Mouse (Mus musculus) MEL (cell line): ENCODE results near the gene Rhog. TPM values are rescaled to one million over a fixed set of nuclear protein-coding genes. Genes with fewer than 3 reads are reported as not detected.

Experiments
- DNase-seq: peaks from one replicate; pipeline ENCODE4 v3.0.0; 2011; ENCODE audit warnings: low read depth, low spot score
- H3K27ac ChIP-seq: 2 replicates; pipeline ENCODE4 v1.5.1; 2012; ENCODE audit warnings: low read depth, mild to moderate bottlenecking, control low read depth, low read length, moderate library complexity; ENCODE audit not compliant: control insufficient read depth
- H3K27me3 ChIP-seq, 2 experiments: fragments of 150-350 bp in 1 of 2; sonication (generic) in 1 of 2; 2 replicates each; pipeline ENCODE4 v1.6.1; 2012; ENCODE audit warnings: low read length in 2 of 2, mild to moderate bottlenecking in 2 of 2, improper control_type of control experiment in 1 of 2, moderate library complexity in 1 of 2; ENCODE audit not compliant: insufficient read depth in 2 of 2, control insufficient read depth in 1 of 2
- H3K36me3 ChIP-seq, 2 experiments: 2 replicates each; pipeline ENCODE4 v1.6.1; 2012 to 2014; ENCODE audit warnings: low read length in 2 of 2, improper control_type of control experiment in 1 of 2, inconsistent platforms in 1 of 2, mild to moderate bottlenecking in 1 of 2; ENCODE audit not compliant: insufficient read depth in 2 of 2, control insufficient read depth in 1 of 2
- H3K4me1 ChIP-seq, 2 experiments: fragments of 150-350 bp in 1 of 2; sonication (generic) in 1 of 2; 2 replicates each; pipeline ENCODE4 v1.6.1; 2012; ENCODE audit warnings: low read length in 2 of 2, improper control_type of control experiment in 1 of 2, mild to moderate bottlenecking in 1 of 2; ENCODE audit not compliant: insufficient read depth in 2 of 2, control insufficient read depth in 1 of 2
- H3K4me3 ChIP-seq, 2 experiments: fragments of 150-350 bp in 1 of 2; sonication (generic) in 1 of 2; 2 replicates each; pipeline ENCODE4 v1.5.1; 2012; ENCODE audit warnings: low read depth in 2 of 2, low read length in 2 of 2, mild to moderate bottlenecking in 2 of 2, moderate library complexity in 2 of 2, control low read depth in 1 of 2, improper control_type of control experiment in 1 of 2; ENCODE audit not compliant: control insufficient read depth in 1 of 2, insufficient read depth in 1 of 2
- H3K79me2 ChIP-seq: 2 replicates; pipeline ENCODE4 v1.6.1; 2012; ENCODE audit warnings: mild to moderate bottlenecking, low read length, moderate library complexity; ENCODE audit not compliant: control insufficient read depth, poor library complexity, insufficient read depth
- H3K9ac ChIP-seq: 2 replicates; pipeline ENCODE4 v1.6.1; 2012; ENCODE audit warnings: low read depth, mild to moderate bottlenecking, control low read depth, low read length, moderate library complexity; ENCODE audit not compliant: control insufficient read depth, poor library complexity, severe bottlenecking
- H3K9me3 ChIP-seq: fragments of 150-350 bp; sonication (generic); replicated peaks from 2 replicates; pipeline ENCODE4 v1.6.1; 2012; ENCODE audit warnings: mild to moderate bottlenecking, low read length, improper control_type of control experiment, moderate library complexity; ENCODE audit not compliant: insufficient read depth
- CTCF ChIP-seq, 3 experiments: IDR thresholded peaks in 2 of 3; conservative IDR thresholded peaks in 1 of 3; 2 replicates each; pipeline ENCODE4 v1.5.1; 2011 to 2012; ENCODE audit warnings: low read length in 3 of 3, low read depth in 2 of 3, mild to moderate bottlenecking in 2 of 3, improper control_type of control experiment in 1 of 3, inconsistent platforms in 1 of 3, mixed read lengths in 1 of 3, moderate library complexity in 1 of 3; ENCODE audit not compliant: control insufficient read depth in 1 of 3, insufficient read depth in 1 of 3, poor library complexity in 1 of 3, severe bottlenecking in 1 of 3
- GABPA ChIP-seq: IDR thresholded peaks from 2 replicates; pipeline ENCODE4 v1.6.1; 2012; ENCODE audit warnings: low read depth, mild to moderate bottlenecking, inconsistent platforms, low read length, improper control_type of control experiment, moderate library complexity
- POLR2A ChIP-seq, 2 experiments: IDR thresholded peaks; 2 replicates each; pipeline ENCODE4 v1.6.1; 2011 to 2012; ENCODE audit warnings: low read length in 2 of 2, mild to moderate bottlenecking in 2 of 2, control low read depth in 1 of 2, improper control_type of control experiment in 1 of 2, low read depth in 1 of 2, moderate library complexity in 1 of 2; ENCODE audit not compliant: control insufficient read depth in 1 of 2, insufficient read depth in 1 of 2, poor library complexity in 1 of 2
- RAD21 ChIP-seq: IDR thresholded peaks from 2 replicates; pipeline ENCODE4 v1.6.1; 2011; ENCODE audit warnings: mild to moderate bottlenecking, low read depth, low read length, improper control_type of control experiment
- RCOR1 ChIP-seq: IDR thresholded peaks from 2 replicates; pipeline ENCODE4 v1.6.1; 2012; ENCODE audit warnings: low read depth, mild to moderate bottlenecking, inconsistent platforms, low read length, improper control_type of control experiment
- SMC3 ChIP-seq: IDR thresholded peaks from 2 replicates; pipeline ENCODE4 v1.6.1; 2011; ENCODE audit warnings: low read depth, low read length, improper control_type of control experiment
- ZKSCAN1 ChIP-seq: IDR thresholded peaks from 2 replicates; pipeline ENCODE4 v1.6.1; 2012; ENCODE audit warnings: low read depth, mild to moderate bottlenecking, inconsistent platforms, low read length, improper control_type of control experiment, moderate library complexity
- polyA plus RNA-seq, 2 experiments: library from polyadenylated mRNA; stranded (reverse) in 1 of 2; unstranded in 1 of 2; fragments of >175 nt in 1 of 2; fragments of >200 nt in 1 of 2; gene quantifications; 2 replicates each; pipeline versions ENCODE4 v1.2.1 to v1.2.4; 2012; ENCODE audit warnings: low replicate concordance in 2 of 2, low read depth in 1 of 2; ENCODE audit not compliant: insufficient read length in 2 of 2, insufficient read depth in 1 of 2, missing spikeins in 1 of 2
- total RNA-seq: library from RNA; depleted of rRNA; stranded (reverse); fragments of 300-350 nt; gene quantifications from 2 replicates; pipeline ENCODE4 v1.2.3, GENCODE M21; 2012; rRNA removed

The Rhog gene
- total and polyA plus RNA-seq, 3 experiments, result 24.1 to 425 (median 347) TPM

- no peak for TF ChIP-seq GABPA
- no peak for TF ChIP-seq RCOR1
- no peak for TF ChIP-seq POLR2A (IDR thresholded peaks at IDR 0.05; ENCODE audit: control insufficient read depth in 1 of 2, insufficient read depth in 1 of 2, low read depth in 1 of 2, low read length in 2 of 2, poor library complexity in 1 of 2)
- TF ChIP-seq SMC3, result 0 out of 2 replicates have a peak, but pooled peaks have one; percentile 28
- peak in 1 of 3 experiments; percentile 34; a peak in 2 of 6 replicates for TF ChIP-seq CTCF (IDR thresholded peaks at IDR 0.05 in 2 of 3, conservative IDR thresholded peaks at IDR 0.05 in 1 of 3; ENCODE audit: control insufficient read depth in 1 of 3, insufficient read depth in 1 of 3, low read depth in 2 of 3, low read length in 3 of 3, poor library complexity in 1 of 3, severe bottlenecking in 1 of 3)
- no peak for TF ChIP-seq ZKSCAN1
- peak; percentile 14 for TF ChIP-seq RAD21
- Histone ChIP-seq H3K27ac (no peak overlapping the region), H3K4me3 (no peak overlapping the region), H3K36me3 (peaks cover 0 to 39% of the 10 kb centered on the region in 2 experiments; a peak in 3 of 4 replicates), H3K79me2 (peaks cover 4% of the 10 kb centered on the region), H3K27me3 (no peaks in the 10 kb centered on the region), H3K9me3 (no peaks in the 10 kb centered on the region), H3K9ac (no peak overlapping the region), H3K4me1 (no peaks in the 10 kb centered on the region; a peak in 1 of 4 replicates)
- DNase-seq, result no peak
Observed at GRCm38 (mm10) chr7:102192356-102192755, 63.5 kb downstream of the Rhog start.

Other genes starting within 250 kb of the Rhog start
- gene Il18bp, start 237.4 kb downstream of the Rhog start, total RNA-seq, result 0.95 and 1.0 TPM in 2 replicates
- 1 to 10 TPM in 1 of 2 experiments, not detected in 1; 1.8 TPM for gene Il18bp, start 237.4 kb downstream of the Rhog start, polyA plus RNA-seq
- 17.3 and 18.5 TPM in 2 replicates for gene Rnf121, start 190.6 kb downstream of the Rhog start, total RNA-seq
- 10 to 100 TPM in 1 of 2 experiments, not detected in 1; 16.0 TPM for gene Rnf121, start 190.6 kb downstream of the Rhog start, polyA plus RNA-seq
- gene Xndc1, start 190.5 kb downstream of the Rhog start, total RNA-seq, result 15.3 and 16.6 TPM in 2 replicates
- gene Xndc1, start 190.5 kb downstream of the Rhog start, polyA plus RNA-seq, result 10 to 100 TPM in 1 of 2 experiments, not detected in 1; 30.0 TPM
- 0.08 and 0.13 TPM in 2 replicates for gene Xntrpc, start 190.3 kb downstream of the Rhog start, total RNA-seq
- under 1 TPM in 1 of 2 experiments, not detected in 1; 0.14 TPM for gene Xntrpc, start 190.3 kb downstream of the Rhog start, polyA plus RNA-seq
- gene Trpc2, start 172.9 kb downstream of the Rhog start, total RNA-seq, result not detected in 2 replicates
- gene Trpc2, start 172.9 kb downstream of the Rhog start, polyA plus RNA-seq, result not detected
- not detected in 2 replicates for gene Art1, start 154.3 kb downstream of the Rhog start, total RNA-seq
- gene Art1, start 154.3 kb downstream of the Rhog start, polyA plus RNA-seq, result not detected
- not detected in 2 replicates for gene Art5, start 146.6 kb downstream of the Rhog start, total RNA-seq
- gene Art5, start 146.6 kb downstream of the Rhog start, polyA plus RNA-seq, result under 1 TPM in 1 of 2 experiments, not detected in 1; 0.04 TPM
- not detected in 2 replicates for gene Chrna10, start 139.2 kb downstream of the Rhog start, total RNA-seq
- gene Chrna10, start 139.2 kb downstream of the Rhog start, polyA plus RNA-seq, result not detected
- gene Nup98, start 45.9 kb downstream of the Rhog start, total RNA-seq, result 25.9 and 31.7 TPM in 2 replicates
- 100 to 1,000 TPM in 1 of 2 experiments, 10 to 100 TPM in 1; 45.2 to 195 TPM for gene Nup98, start 45.9 kb downstream of the Rhog start, polyA plus RNA-seq
- 21.1 and 29.2 TPM in 2 replicates for gene Pgap2, start 45.8 kb downstream of the Rhog start, total RNA-seq
- gene Pgap2, start 45.8 kb downstream of the Rhog start, polyA plus RNA-seq, result 10 to 100 TPM in 1 of 2 experiments, not detected in 1; 91.1 TPM
- gene Stim1, start 11.8 kb upstream of the Rhog start, total RNA-seq, result 26.1 and 28.2 TPM in 2 replicates
- gene Stim1, start 11.8 kb upstream of the Rhog start, polyA plus RNA-seq, result 10 to 100 TPM in 1 of 2 experiments, not detected in 1; 65.0 TPM
- 147 and 154 TPM in 2 replicates for gene Rrm1, start 185.6 kb upstream of the Rhog start, total RNA-seq
- 100 to 1,000 TPM in 1 of 2 experiments, not detected in 1; 228 TPM for gene Rrm1, start 185.6 kb upstream of the Rhog start, polyA plus RNA-seq
- 0.12 TPM in 1 of 2 replicates, not detected in the other for gene Olfr543, start 225.6 kb upstream of the Rhog start, total RNA-seq
- gene Olfr543, start 225.6 kb upstream of the Rhog start, polyA plus RNA-seq, result under 1 TPM in 1 of 2 experiments, not detected in 1; 0.61 TPM
- gene Olfr544, start 232.3 kb upstream of the Rhog start, total RNA-seq, result 0.04 and 0.07 TPM in 2 replicates
- gene Olfr544, start 232.3 kb upstream of the Rhog start, polyA plus RNA-seq, result under 1 TPM in 1 of 2 experiments, not detected in 1; 0.07 TPM
- gene Olfr545, start 243.5 kb upstream of the Rhog start, total RNA-seq, result 0.12 TPM in 1 of 2 replicates, not detected in the other
- under 1 TPM in 1 of 2 experiments, not detected in 1; 0.25 TPM for gene Olfr545, start 243.5 kb upstream of the Rhog start, polyA plus RNA-seq